Mouse (Mus musculus) heart, embryonic 12.5 days (tissue): ENCODE data around the gene 9530068E07Rik. TPM values are rescaled to one million over a fixed set of nuclear protein-coding genes. Genes with fewer than 3 reads are reported as not detected.

Source experiments
- polyA plus RNA-seq: library from polyadenylated mRNA; unstranded; fragments of >200 nt; fragmentation: Nextera tagmentation; extraction: Ambion mirVana; gene quantifications from 2 replicates; pipeline ENCODE4 v1.2.1, GENCODE M21; 2016

Gene 9530068E07Rik
- polyA plus RNA-seq, 1 experiment from 2014 or later: 234 TPM

Other genes starting within 250 kb of the 9530068E07Rik start
- gene Olfr1371, start 182.4 kb upstream of the 9530068E07Rik start, polyA plus RNA-seq: not detected in 2 replicates
- 530 and 532 TPM in 2 replicates for gene Skp1a, start 164.4 kb upstream of the 9530068E07Rik start, polyA plus RNA-seq
- 6.3 and 6.5 TPM in 2 replicates for gene Tcf7, start 113.4 kb upstream of the 9530068E07Rik start, polyA plus RNA-seq
- gene Vdac1, start 35.6 kb upstream of the 9530068E07Rik start, polyA plus RNA-seq: 423 and 426 TPM in 2 replicates